Mouse (Mus musculus): ENCODE measurements around the gene Siglech. TPM values are rescaled to one million over a fixed set of nuclear protein-coding genes. Genes with fewer than 3 reads are reported as not detected.
"Not testable (repeated sequence)": the region's sequence is repeated elsewhere in the genome, so short reads cannot be mapped to it uniquely, and the experiment has no call there.

Gene Siglech
- polyA plus RNA-seq, 1 experiment from 2014 or later: 0.16 TPM

- ATAC-seq (replicated peaks; ENCODE audit: low FRiP score): no peak
- DNase-seq (ENCODE audit: low spot score): no peak
- no peaks in the 10 kb centered on the region for H3K9me3 ChIP-seq (ENCODE audit: control insufficient read depth, low read length)
- H3K36me3 ChIP-seq (ENCODE audit: control insufficient read depth, insufficient read depth, low read length): no peaks in the 10 kb centered on the region
- no peak overlapping the region for H3K4me2 ChIP-seq
- no peak overlapping the region for H3K27ac ChIP-seq (ENCODE audit: low read depth, low read length)
- no peak overlapping the region for H3K9ac ChIP-seq (ENCODE audit: low read depth, low read length)
- no peaks in the 10 kb centered on the region for H3K4me1 ChIP-seq (replicated peaks; ENCODE audit: control insufficient read depth, insufficient read depth, low read length)
- no peaks in the 10 kb centered on the region for H3K27me3 ChIP-seq (replicated peaks; ENCODE audit: control insufficient read depth, insufficient read depth, low read length)
- 60% methylated on average over 3 of the region's 3 CpGs for WGBS
- no peak overlapping the region for H3K4me3 ChIP-seq (ENCODE audit: low read depth, low read length)
Measured at GRCm38 (mm10) chr7:55759346-55759745, 8.6 kb upstream of the Siglech start.

GRCm38 (mm10) chr7:55780011-55780410 lies 12.0 kb downstream of the Siglech start:
- WGBS: 55% methylated on average over 4 of the region's 4 CpGs
- ATAC-seq (replicated peaks; ENCODE audit: low FRiP score) (no peak), DNase-seq (ENCODE audit: low spot score) (no peak)
- Histone ChIP-seq H3K4me1 (replicated peaks; ENCODE audit: control insufficient read depth, insufficient read depth, low read length) (no peaks in the 10 kb centered on the region), H3K36me3 (ENCODE audit: control insufficient read depth, insufficient read depth, low read length) (no peaks in the 10 kb centered on the region), H3K9ac (ENCODE audit: low read depth, low read length) (no peak overlapping the region), H3K9me3 (ENCODE audit: control insufficient read depth, low read length) (no peaks in the 10 kb centered on the region), H3K27ac (ENCODE audit: low read depth, low read length) (no peak overlapping the region), H3K4me2 (no peak overlapping the region), H3K4me3 (ENCODE audit: low read depth, low read length) (no peak overlapping the region), H3K27me3 (replicated peaks; ENCODE audit: control insufficient read depth, insufficient read depth, low read length) (no peaks in the 10 kb centered on the region)

GRCm38 (mm10) chr7:55782493-55782892 lies 14.5 kb downstream of the Siglech start:
- H3K9ac ChIP-seq (ENCODE audit: low read depth, low read length): no peak overlapping the region
- H3K4me2 ChIP-seq: no peak overlapping the region
- ATAC-seq (replicated peaks; ENCODE audit: low FRiP score): no peak
- no peaks in the 10 kb centered on the region for H3K9me3 ChIP-seq (ENCODE audit: control insufficient read depth, low read length)
- WGBS: 60% methylated on average over 3 of the region's 3 CpGs
- no peak overlapping the region for H3K4me3 ChIP-seq (ENCODE audit: low read depth, low read length)
- H3K27ac ChIP-seq (ENCODE audit: low read depth, low read length): no peak overlapping the region
- no peaks in the 10 kb centered on the region for H3K4me1 ChIP-seq (replicated peaks; ENCODE audit: control insufficient read depth, insufficient read depth, low read length)
- DNase-seq (ENCODE audit: low spot score): no peak
- H3K36me3 ChIP-seq (ENCODE audit: control insufficient read depth, insufficient read depth, low read length): no peaks in the 10 kb centered on the region
- H3K27me3 ChIP-seq (replicated peaks; ENCODE audit: control insufficient read depth, insufficient read depth, low read length): no peaks in the 10 kb centered on the region

DNA sequence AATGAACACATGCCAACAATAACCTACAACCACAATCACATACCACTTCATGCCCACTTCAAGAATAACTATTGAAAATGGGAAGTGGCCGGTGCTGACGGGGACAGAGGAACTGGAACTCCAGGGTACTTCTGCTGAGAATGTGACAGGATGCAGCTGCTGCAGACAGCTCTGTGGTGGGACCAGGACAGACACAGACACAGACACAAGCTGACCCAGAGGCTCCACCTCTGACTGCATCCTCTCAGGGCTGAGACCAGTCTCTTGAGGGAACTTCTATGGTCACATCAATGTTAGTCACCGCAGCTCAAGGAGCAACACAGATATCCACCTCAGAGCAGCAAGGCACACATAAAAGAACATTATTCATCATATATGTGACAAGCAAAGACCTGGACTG lies 16.6 kb downstream of the Siglech start:
- WGBS: 27% methylated on average over 3 of the region's 3 CpGs
- peak; percentile 49; the same call in 1 of the 2 replicates for ATAC-seq (replicated peaks; ENCODE audit: low FRiP score)
- H3K27ac ChIP-seq (ENCODE audit: low read depth, low read length): no peak overlapping the region
- no peak overlapping the region for H3K9ac ChIP-seq (ENCODE audit: low read depth, low read length)
- no peaks in the 10 kb centered on the region for H3K36me3 ChIP-seq (ENCODE audit: control insufficient read depth, insufficient read depth, low read length)
- no peaks in the 10 kb centered on the region for H3K4me1 ChIP-seq (replicated peaks; ENCODE audit: control insufficient read depth, insufficient read depth, low read length)
- H3K4me2 ChIP-seq: no peak overlapping the region
- DNase-seq (ENCODE audit: low spot score): no peak
- H3K27me3 ChIP-seq (replicated peaks; ENCODE audit: control insufficient read depth, insufficient read depth, low read length): no peaks in the 10 kb centered on the region
- no peaks in the 10 kb centered on the region for H3K9me3 ChIP-seq (ENCODE audit: control insufficient read depth, low read length)
- H3K4me3 ChIP-seq (ENCODE audit: low read depth, low read length): no peak overlapping the region

GRCm38 (mm10) chr7:55790586-55790985 lies 22.6 kb downstream of the Siglech start:
- 46% methylated on average over 5 of the region's 5 CpGs for WGBS
- DNase-seq (ENCODE audit: low spot score); H3K9ac ChIP-seq (ENCODE audit: low read depth, low read length); H3K36me3 ChIP-seq (ENCODE audit: control insufficient read depth, insufficient read depth, low read length); H3K9me3 ChIP-seq (ENCODE audit: control insufficient read depth, low read length); ATAC-seq (replicated peaks; ENCODE audit: low FRiP score); H3K4me1 ChIP-seq (replicated peaks; ENCODE audit: control insufficient read depth, insufficient read depth, low read length); H3K4me3 ChIP-seq (ENCODE audit: low read depth, low read length); H3K27me3 ChIP-seq (replicated peaks; ENCODE audit: control insufficient read depth, insufficient read depth, low read length); H3K27ac ChIP-seq (ENCODE audit: low read depth, low read length); H3K4me2 ChIP-seq: not testable (repeated sequence)

- Histone ChIP-seq H3K27ac (ENCODE audit: low read depth, low read length) (no peak overlapping the region), H3K27me3 (replicated peaks; ENCODE audit: control insufficient read depth, insufficient read depth, low read length) (no peaks in the 10 kb centered on the region), H3K4me1 (replicated peaks; ENCODE audit: control insufficient read depth, insufficient read depth, low read length) (peaks cover 6% of the 10 kb centered on the region), H3K36me3 (ENCODE audit: control insufficient read depth, insufficient read depth, low read length) (peaks cover 13% of the 10 kb centered on the region), H3K9ac (ENCODE audit: low read depth, low read length) (no peak overlapping the region), H3K4me2 (no peak overlapping the region), H3K4me3 (ENCODE audit: low read depth, low read length) (no peak overlapping the region), H3K9me3 (ENCODE audit: control insufficient read depth, low read length) (no peaks in the 10 kb centered on the region)
- DNase-seq (ENCODE audit: low spot score) (no peak), ATAC-seq (replicated peaks; ENCODE audit: low FRiP score) (no peak)
- WGBS: 83% methylated on average over 3 of the region's 3 CpGs
Measured at GRCm38 (mm10) chr7:55792280-55792679, 24.3 kb downstream of the Siglech start.

GRCm38 (mm10) chr7:55793236-55793951 lies 25.4 kb downstream of the Siglech start:
- Histone ChIP-seq H3K27me3 (replicated peaks; ENCODE audit: control insufficient read depth, insufficient read depth, low read length) (no peaks in the 10 kb centered on the region), H3K4me2 (peak overlapping the region; percentile 70), H3K4me1 (replicated peaks; ENCODE audit: control insufficient read depth, insufficient read depth, low read length) (peaks cover 6% of the 10 kb centered on the region), H3K9ac (ENCODE audit: low read depth, low read length) (peak overlapping the region; percentile 91), H3K27ac (ENCODE audit: low read depth, low read length) (no peak overlapping the region), H3K4me3 (ENCODE audit: low read depth, low read length) (peak overlapping the region; percentile 88), H3K9me3 (ENCODE audit: control insufficient read depth, low read length) (no peaks in the 10 kb centered on the region), H3K36me3 (ENCODE audit: control insufficient read depth, insufficient read depth, low read length) (peaks cover 14% of the 10 kb centered on the region)
- 0 out of 2 replicates have a peak, but pooled peaks have one; percentile 1 for ATAC-seq (replicated peaks; ENCODE audit: low FRiP score)
- WGBS: 40% methylated on average over 13 of the region's 13 CpGs
- no peak for DNase-seq (ENCODE audit: low spot score)

DNA sequence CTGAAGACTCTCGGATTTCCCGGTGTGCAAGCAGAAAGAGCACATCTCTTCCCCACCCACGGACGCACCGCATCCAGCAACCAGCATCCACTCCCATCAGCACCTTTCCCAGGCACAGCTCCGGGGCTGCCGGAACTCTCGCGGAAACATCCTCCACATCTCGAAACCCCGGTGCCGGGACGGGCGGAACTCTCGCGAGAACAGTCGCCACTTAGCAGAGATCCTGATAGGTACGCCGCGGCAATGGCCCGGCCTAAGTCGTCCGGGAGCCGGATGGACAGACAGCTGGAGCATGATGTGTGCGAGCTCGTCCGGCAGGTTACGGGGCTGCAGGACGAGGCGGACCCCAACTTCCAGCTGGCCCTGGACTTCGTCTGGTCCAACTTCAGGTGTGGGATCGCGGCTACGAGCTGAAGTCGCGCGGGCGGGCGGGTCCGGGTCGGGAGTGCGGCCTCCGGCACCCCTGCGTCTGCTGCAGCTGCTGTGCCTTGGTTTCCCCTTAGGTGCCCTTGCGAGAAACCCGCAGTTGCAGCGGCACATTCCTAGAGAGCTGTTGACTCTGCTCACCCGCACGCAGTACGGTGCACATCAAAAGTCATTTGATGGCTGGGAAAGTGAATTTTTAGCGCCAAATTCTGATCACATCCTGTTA lies 26.1 kb downstream of the Siglech start, which contains the start of gene Tubgcp5:
TSS of gene Tubgcp5 (plus strand) at position 203 of the 652 bp plus-strand sequence.
- Histone ChIP-seq H3K27ac (ENCODE audit: low read depth, low read length) (peak within 1 kb of the TSS; percentile 58), H3K36me3 (ENCODE audit: control insufficient read depth, insufficient read depth, low read length) (peaks cover 14% of the 10 kb centered on the region), H3K27me3 (replicated peaks; ENCODE audit: control insufficient read depth, insufficient read depth, low read length) (no peaks in the 10 kb centered on the region), H3K9me3 (ENCODE audit: control insufficient read depth, low read length) (no peaks in the 10 kb centered on the region), H3K4me3 (ENCODE audit: low read depth, low read length) (peak within 1 kb of the TSS; percentile 88), H3K9ac (ENCODE audit: low read depth, low read length) (peak within 1 kb of the TSS; percentile 91), H3K4me1 (replicated peaks; ENCODE audit: control insufficient read depth, insufficient read depth, low read length) (peaks cover 6% of the 10 kb centered on the region), H3K4me2 (peak within 1 kb of the TSS; percentile 83)
- ATAC-seq (replicated peaks; ENCODE audit: low FRiP score) (peak; percentile 98), DNase-seq (ENCODE audit: low spot score) (peak; percentile 95)
- under 1% methylated on average over 51 of the region's 51 CpGs for WGBS

GRCm38 (mm10) chr7:55799981-55800380 lies 32.0 kb downstream of the Siglech start:
- H3K27me3 ChIP-seq (replicated peaks; ENCODE audit: control insufficient read depth, insufficient read depth, low read length): no peaks in the 10 kb centered on the region
- H3K9ac ChIP-seq (ENCODE audit: low read depth, low read length): no peak overlapping the region
- DNase-seq (ENCODE audit: low spot score): no peak
- no peak for ATAC-seq (replicated peaks; ENCODE audit: low FRiP score)
- H3K4me1 ChIP-seq (replicated peaks; ENCODE audit: control insufficient read depth, insufficient read depth, low read length): peaks cover 2% of the 10 kb centered on the region
- no peak overlapping the region for H3K27ac ChIP-seq (ENCODE audit: low read depth, low read length)
- H3K4me2 ChIP-seq: no peak overlapping the region
- no peak overlapping the region for H3K4me3 ChIP-seq (ENCODE audit: low read depth, low read length)
- 89% methylated on average over 3 of the region's 3 CpGs for WGBS
- H3K9me3 ChIP-seq (ENCODE audit: control insufficient read depth, low read length): no peaks in the 10 kb centered on the region
- peaks cover 39% of the 10 kb centered on the region for H3K36me3 ChIP-seq (ENCODE audit: control insufficient read depth, insufficient read depth, low read length)

Measured in liver, embryonic 11.5 days (tissue).